Mouse (Mus musculus) liver (tissue): ENCODE measurements at regions not wholly inside any gene's neighbourhood (a gene's known extent, or its start where the extent isn't known, plus 50 kb on each side); places are given as distances from the start of the nearest gene placed in this dataset.

ENCODE experiments used
- DNase-seq: peaks from one replicate; pipeline ENCODE4 v3.0.0-alpha.2; 2020; ENCODE audit warnings: mixed read lengths

- no peak for DNase-seq
Measured at GRCm38 (mm10) chr17:79282771-79283170, 72.1 kb downstream of the Cdc42ep3 start.

GRCm38 (mm10) chr17:79273551-79273950 lies 81.3 kb downstream of the Cdc42ep3 start:
- no peak for DNase-seq

GRCm38 (mm10) chr17:79259691-79260090 lies 95.2 kb downstream of the Cdc42ep3 start:
- DNase-seq, result no peak

- DNase-seq, result no peak
Measured at GRCm38 (mm10) chr17:79246962-79247902, 107.7 kb downstream of the Cdc42ep3 start.

- no peak for DNase-seq
Measured at GRCm38 (mm10) chr17:79244121-79244520, 110.8 kb downstream of the Cdc42ep3 start.

- no peak for DNase-seq
Measured at GRCm38 (mm10) chr17:79243426-79243825, 111.5 kb downstream of the Cdc42ep3 start.

DNA sequence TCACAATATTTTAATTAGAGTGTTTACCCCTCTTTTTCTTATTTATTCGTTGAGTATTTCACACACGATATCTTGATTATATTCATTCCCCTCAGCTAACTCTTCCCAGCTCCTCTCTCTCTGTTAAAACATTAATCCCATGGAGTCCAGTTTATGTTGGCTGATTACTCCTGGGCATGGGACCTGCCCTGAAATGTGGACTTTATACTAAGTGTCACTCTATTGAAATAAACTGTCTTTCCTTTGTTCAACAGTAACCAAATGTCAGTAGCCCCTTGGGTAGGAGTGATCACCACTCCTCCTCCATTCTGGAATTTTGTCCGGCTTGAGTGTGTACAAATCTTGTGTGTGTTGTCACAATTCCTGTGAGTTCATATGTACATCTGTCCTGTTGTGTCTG lies 113.4 kb downstream of the Cdc42ep3 start:
- DNase-seq, result no peak

DNA sequence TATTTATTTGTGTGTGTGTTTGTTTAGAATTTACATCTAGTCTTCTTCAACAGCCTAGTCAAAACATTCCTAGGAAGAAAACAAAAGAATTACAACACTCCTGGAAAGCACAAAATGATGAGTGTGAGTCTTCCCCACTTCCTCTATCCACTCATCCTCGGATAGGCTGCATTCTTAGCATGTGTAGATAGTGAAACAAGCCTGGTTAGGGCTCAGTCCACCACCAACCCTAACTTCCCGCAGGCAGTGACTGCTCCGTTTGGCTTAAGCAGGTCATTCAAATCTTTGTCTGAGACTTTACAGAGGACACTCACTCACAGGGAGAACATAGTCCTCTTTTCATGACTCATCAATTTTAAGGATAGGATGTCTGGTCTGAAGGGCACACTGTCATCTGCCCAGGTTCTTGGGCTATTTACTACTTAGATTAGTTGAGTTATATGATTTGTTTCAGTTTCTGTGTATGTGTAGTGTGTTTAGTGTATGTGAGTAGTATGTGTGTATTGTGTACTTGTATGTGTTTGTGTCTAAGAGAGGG lies 118.6 kb downstream of the Cdc42ep3 start:
- no peak for DNase-seq

GRCm38 (mm10) chr17:79230653-79231489 lies 124.0 kb downstream of the Cdc42ep3 start:
- peak; percentile 26 for DNase-seq

DNA sequence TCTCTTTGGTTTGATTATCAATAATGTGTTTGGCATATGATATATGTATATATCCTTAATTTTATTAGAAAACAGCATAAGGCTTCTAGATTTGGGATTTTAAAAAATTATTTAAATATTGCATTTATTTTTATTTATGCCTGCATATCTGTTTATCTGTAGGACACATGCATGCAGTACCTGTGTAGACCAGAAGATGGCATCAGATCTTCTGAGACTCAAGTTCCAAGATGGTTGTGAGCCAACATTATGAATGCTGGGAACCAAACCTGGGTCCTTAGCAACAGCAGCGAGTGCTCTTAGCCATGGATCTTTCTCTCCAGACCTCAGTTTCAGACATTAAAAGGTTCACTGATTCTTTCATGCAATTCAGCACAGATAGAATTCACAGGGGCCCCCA lies 148.3 kb downstream of the Cdc42ep3 start:
- DNase-seq, result no peak

DNA sequence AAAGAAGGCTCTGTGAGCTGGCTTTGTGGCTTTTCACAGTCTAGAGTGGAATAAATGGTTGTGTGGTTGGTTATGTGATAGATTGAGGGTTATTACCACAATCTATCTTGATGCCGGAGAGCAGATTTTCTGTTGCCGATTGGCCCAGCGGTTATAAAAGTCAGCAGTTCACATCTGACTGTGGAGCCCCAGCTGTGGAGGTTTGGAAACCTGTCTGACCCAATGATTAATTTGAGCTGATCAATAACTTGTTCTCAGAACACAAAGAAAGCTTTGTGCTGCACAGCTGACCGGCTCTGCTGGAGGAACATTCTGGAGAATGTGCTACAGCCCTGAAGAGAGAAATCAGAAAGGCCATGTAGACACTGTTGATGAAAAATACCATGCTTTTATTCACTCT lies 148.8 kb downstream of the Cdc42ep3 start:
- no peak for DNase-seq

GRCm38 (mm10) chr17:79199814-79200491 lies 148.2 kb downstream of the Qpct start:
- no peak for DNase-seq

DNA sequence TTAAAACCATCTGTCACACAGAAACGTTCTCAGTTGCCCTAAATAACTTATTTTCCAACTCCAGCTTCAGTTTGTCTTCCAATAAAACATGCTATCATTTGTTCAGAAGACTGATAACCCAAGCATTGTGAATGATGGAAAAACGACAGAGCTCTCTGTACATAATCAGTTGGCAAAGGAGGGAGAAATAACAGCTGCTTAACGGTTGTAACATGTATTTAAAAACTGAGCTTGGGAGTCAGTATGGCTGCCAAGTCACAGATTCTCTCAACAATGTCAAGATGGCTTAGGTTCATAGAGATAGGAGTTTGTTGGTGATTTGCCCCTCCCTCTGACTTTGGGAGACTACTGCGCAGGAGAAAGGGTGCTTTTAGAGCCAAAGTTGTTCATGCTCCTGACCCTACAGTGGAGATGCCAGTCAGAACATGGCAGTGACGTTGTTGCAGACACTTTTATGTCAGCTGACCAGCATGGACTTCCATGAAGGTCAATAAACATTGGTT lies 140.2 kb downstream of the Qpct start:
- DNase-seq, result no peak

- DNase-seq, result no peak
Measured at GRCm38 (mm10) chr17:79188282-79188681, 136.6 kb downstream of the Qpct start.

DNA sequence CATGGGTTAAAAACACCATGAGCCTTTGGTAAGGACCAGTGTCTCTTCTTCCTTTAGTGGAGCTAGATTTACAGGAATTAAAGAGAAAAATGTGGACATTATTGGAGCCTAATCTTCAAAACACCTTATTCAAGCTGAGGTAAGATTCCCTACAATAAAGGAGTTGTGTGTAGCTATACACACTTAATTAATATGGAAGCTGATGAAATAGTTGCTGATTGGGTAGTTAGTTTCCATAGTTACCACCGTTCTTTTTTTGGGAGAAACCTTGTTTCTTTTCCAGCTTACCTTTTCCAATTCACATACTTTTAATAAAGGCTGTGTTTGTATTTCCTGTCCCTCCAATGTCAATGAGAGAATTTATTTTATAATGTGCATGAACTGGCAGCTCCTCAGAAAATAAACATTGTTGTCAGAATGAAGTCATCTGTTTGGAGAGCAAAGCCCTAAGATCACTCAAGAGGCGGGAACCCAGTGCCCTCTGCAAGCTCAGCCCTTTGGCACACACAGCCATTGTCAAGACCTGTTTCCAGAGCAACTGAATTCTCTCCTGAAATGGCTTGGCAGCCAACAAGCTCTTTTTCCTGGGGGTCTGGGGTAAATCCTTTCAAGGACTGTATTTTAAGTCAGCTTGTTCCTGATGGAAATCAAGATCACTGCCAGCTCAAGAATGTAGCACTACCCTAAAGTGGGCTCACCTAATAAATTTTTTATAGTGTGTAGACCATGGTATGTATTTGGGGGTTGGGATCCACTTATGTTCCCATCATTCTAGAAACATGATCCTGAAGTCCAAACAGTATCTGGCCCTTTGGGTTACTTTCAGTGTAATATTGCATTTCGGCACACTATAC lies 128.8 kb downstream of the Qpct start:
- no peak for DNase-seq

GRCm38 (mm10) chr17:79177259-79177658 lies 125.6 kb downstream of the Qpct start:
- DNase-seq, result no peak

GRCm38 (mm10) chr17:79176356-79176755 lies 124.7 kb downstream of the Qpct start:
- DNase-seq, result no peak

DNA sequence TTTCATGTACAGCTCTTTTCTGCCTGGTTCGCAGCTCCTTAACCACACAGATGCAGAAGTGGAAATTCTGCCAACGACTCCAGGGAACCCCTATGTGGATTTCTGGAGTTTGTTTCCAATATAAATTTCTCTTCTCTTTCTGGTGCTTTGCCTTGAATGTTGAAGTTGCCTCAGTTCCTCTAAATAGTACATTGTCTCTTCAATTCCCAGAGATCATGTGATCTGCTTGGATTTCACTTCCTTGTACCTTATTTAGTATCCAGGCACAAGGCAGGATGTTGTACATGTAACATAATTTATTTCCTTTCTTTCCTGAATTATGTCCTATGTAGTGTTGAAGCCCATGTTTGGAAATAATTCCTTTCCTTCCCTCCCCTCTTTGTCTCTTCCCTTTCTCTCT lies 123.7 kb downstream of the Qpct start:
- no peak for DNase-seq

GRCm38 (mm10) chr17:79172328-79172727 lies 120.6 kb downstream of the Qpct start:
- DNase-seq, result no peak

- no peak for DNase-seq
Measured at GRCm38 (mm10) chr17:79170690-79171089, 119.0 kb downstream of the Qpct start.

DNA sequence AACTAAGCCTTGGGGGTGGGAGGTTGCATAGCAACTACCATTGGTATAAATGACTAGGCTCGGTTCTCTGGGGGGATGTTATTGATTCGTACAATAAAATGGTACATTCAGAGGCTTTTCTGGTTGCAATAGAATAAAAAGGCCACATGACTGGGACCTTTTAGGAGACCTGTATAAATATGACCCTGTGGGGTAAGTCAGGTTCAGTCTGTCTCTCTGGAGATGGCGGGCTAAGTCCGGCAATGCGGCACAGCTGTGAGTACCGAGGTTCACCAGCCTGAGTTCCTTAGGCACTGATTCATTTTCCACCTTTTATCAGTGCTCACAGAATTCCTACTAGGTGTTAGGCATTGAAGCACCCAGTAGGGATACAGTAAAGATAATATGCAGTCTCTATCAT lies 115.5 kb downstream of the Qpct start:
- DNase-seq, result no peak
